Mouse (Mus musculus) kidney, postnatal 25 days (tissue): ENCODE results near the gene Gm12830.

Experiments
- DNase-seq, 2 experiments: peaks; one replicate each; pipeline ENCODE4 v3.0.0; 2021; ENCODE audit warnings: mixed read lengths in 2 of 2

The Gm12830 gene

DNA sequence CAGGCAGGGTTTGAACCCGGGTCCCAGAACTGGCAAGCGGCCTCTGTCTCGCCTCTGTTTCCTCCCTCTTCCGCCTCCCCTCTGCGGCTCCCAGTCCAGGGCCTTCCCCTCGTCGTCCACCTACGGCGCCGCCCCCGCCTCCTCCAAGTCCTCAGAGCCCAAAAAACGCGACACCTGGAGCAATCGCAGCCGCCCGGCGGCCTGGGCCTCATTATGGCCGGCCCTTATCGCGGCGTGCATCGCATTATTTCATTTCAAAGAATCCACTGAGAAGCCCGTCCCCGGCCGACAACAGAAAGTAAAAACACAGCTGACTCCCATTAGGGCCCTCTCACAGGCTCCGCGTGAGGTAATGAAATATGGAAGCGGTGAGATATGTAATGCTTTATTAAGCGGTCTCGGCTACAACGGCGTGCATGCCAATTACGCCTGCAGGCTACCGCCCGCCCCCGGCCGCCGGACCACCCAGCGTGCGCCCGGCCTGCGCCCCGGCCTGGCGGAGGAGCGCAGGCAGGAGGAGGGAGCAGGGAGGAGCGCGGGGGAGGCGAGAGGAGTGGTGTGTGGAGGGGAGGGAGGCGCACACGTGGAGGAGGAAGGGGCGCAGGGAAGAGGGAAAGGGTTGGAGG lies at the start of gene Gm12830:
Gene Gm12830 (plus strand): TSS at position 156 of the 626 bp plus-strand sequence.
- peak; percentile 42 to 49 for DNase-seq

DNA sequence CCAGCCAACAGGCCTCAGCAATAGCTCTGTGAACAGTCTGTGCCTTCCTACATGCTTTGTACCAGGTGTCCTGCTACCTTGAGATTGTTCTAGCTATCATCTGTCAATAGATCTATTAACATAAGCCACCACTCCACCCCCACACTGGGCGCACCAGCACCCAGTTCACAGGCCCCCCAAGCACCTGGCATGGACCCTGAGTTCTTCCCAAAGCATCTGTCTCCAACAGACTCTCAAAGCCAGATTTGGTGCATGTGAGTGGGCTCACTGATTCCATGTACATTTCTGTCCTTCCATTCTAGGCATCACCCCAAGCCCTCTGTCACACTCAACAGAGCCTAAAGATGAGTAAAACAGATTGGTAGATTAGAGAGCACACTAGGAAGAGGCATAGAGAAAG lies 48.2 kb upstream of the Gm12830 start:
- no peak for DNase-seq

DNA sequence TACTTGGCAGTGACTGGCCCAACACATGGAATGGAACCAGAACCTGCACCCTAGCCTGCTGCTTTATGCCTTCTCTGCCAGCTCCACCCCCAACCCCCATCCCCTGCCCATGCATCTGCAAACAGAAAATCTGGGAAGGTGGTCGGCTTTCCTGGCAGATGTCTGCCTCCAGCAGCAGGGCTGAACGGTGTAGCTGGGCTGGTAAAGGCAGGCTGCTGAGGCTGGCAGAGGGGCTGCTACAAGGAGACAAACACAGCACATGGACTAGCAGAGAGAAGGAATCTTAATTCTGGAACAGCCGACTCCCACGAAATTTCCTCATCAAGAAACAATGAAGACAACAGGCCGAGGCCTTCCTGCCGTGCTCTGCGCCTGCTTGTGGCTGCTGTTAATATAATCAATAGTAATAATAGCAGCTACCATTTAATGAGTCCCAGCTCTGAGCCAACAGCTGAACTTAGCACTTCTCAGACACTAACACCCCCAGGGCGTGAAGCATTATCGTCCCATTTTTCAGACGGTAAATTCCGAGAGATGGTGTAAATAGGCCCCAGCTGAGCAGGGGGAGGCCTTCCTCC lies 43.8 kb upstream of the Gm12830 start:
- DNase-seq, result no peak

DNA sequence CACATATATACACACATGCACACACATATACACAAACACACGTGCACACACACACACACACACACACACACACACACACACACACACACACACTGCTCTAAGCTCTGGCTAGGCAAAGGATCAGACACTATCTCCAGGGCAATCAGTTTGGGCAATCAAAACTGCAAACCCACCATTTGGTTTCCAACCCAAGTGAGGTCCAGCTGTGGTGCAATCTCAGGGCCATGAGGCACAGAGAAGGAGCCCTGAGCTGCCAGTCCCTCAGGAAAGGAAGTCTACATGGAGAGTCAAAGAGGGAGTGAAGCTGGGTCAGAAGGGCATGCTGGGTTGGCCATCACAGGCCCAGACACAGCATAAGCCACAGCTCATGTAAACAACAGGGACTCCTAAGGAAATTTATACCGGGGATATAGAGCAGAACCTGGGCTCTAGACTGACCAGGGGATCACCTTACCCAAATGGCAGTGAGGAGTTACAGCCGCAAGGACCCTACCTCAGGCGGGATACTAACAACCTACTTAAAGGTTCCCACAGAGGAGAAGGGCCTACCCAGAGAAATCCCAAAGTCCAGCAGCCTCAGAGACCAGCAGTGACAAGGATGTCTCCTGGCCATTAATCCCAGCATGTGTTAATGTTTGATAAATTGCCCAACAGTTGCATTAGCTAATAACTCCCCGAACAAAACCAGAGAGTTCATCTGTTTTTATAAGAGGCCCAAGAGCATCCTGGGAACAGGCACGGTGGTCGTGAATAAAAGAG lies 42.6 kb upstream of the Gm12830 start:
- no peak for DNase-seq

DNA sequence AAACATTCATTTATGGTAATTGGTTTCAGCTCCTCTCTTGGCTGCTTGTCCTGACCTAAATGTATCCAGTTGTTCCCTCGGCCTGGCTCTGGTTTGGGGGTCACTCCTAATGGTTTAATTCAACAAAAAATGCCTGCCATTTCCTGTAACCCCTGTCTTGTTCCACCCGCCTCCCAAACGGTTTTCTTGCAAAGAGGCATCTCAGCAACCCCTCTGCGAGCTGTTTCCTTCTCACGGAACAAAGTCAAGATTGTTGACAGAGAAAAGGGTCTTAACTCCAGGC lies 42.1 kb upstream of the Gm12830 start:
- peak in 1 of 2 experiments; percentile 6 for DNase-seq

DNA sequence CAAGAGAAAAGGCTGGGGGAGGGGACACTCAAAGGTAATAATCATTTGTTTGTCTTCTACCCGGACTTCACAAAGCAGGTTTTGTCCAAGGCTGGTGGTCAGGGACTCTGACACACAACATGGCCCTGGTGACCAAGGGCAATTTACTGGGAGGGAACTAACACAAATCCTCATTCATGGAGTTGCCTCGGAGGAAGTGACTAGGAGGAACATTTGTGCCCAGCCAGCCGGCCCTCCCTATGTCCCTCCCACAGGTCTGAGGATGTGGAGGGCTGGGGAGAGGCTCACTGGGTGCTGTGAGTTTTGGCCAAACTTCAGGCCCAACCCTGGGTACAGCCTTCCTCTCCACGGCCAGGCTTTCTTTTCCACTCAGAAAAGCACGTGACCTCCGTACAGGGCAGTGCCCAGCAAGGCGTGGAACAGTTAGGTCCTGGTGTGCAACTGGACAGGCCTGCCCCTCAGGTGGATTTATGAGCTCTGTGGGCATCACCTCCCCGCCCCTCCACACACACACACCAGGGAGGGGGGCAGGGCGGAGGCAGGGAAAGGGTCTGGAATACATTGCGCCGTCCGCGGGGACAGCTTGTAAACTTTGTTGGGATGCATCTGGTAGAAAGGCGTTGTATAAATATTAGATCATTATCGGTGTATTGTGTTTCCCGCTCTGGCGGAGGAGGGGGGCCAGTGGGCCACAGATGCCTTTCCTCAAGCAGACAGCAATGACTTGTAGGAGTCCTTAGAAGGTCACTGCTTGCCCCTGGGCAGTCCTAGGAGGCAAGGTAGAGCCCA lies 41.6 kb upstream of the Gm12830 start:
- peak; percentile 18 to 47 for DNase-seq

DNA sequence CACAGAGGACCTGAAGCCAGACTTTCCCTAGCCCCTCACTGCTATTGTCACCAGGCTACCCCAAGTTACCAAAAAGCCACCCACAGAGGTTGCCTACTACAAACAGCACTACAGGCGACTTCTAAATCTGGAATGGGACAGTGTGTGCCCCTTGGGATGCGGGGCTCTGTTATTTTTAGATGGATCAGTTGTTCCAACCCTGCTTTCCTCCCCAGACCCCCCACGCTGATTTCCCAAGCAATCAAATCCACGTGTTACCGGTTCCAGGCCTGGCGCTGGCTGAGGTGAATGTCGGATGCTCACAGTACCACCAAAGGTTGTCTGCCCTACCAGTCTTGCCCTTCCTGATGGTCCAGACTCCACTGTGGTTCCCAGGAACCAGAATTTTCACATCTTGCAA lies 38.7 kb upstream of the Gm12830 start:
- no peak for DNase-seq

DNA sequence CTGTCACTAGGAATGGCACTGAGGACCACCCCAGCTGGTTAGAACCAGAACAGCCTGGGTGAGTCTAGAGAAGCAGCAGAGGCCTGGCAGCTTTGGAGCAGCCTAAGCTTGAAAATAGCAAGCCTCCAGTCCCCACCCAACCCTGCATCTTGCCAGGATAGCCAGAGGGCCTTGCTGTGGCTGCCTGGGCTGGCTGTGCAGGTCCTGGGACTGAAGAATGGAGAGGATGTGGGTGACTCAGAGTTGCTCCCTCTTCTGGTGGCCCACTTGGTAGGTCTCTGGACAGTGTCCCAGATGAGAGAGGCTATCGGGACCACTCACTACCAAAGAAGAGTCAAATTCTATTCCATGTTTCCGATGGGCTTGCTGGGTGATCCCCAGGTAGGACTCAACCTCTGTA lies 36.8 kb upstream of the Gm12830 start:
- DNase-seq, result peak in 1 of 2 experiments; percentile 21

DNA sequence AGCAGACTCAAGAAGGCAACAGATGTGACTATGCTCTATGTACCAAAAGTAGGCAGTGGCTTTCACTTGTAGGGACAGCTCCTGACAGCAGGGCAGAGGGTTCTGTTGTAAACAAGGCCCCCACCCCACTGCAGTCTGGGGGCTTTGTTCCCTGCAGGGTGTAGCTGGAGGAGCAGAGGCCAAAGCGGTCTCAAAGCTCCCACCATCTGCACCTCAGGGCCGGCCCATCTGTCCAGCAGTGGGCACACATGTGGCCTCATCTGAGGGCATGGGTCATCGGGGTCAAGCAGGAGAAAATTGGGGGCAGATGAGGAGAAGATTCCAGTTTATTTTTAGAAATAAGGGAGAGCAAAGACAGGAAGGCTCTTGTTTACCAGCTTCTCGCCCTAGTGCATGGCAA lies 32.7 kb upstream of the Gm12830 start:
- no peak for DNase-seq

DNA sequence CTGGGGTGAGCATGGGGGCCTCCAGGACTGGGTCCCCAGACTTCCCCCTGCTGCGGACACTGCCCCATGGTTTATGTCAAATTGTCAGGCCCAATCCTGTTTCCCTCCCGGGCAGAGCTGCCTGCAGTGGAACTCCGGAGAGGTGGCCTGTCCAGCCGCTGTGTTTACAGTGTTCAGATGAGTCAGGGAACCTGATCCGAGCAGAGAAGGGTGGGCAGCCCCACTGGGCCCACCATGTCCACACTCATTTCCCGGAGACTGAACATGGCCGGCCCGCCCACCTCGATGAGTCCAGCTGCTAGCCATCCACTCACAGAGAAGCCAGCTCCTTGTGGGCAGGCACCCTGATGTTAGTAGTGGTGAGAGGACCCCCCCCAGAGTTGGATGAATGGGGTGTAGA lies 29.9 kb upstream of the Gm12830 start:
- no peak for DNase-seq

DNA sequence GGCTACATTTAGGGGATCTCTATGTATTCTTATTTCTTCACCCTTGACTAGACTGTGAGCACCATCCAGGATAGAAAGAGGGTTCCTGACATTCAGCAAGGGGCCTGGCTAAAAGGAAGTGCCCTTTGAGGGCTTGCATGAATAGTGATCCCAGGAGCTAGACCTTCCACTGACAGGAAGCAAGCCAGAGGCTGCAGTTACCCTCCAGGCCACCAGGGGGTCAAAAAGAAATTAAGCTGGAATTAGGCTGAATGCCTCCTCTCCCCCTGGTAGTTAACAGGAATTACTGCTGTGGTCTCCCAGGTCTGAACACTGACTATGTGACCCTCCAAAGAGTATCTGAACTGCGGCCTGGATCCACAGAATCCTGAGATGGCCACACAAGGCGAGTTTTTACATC lies 27.7 kb upstream of the Gm12830 start:
- no peak for DNase-seq

DNA sequence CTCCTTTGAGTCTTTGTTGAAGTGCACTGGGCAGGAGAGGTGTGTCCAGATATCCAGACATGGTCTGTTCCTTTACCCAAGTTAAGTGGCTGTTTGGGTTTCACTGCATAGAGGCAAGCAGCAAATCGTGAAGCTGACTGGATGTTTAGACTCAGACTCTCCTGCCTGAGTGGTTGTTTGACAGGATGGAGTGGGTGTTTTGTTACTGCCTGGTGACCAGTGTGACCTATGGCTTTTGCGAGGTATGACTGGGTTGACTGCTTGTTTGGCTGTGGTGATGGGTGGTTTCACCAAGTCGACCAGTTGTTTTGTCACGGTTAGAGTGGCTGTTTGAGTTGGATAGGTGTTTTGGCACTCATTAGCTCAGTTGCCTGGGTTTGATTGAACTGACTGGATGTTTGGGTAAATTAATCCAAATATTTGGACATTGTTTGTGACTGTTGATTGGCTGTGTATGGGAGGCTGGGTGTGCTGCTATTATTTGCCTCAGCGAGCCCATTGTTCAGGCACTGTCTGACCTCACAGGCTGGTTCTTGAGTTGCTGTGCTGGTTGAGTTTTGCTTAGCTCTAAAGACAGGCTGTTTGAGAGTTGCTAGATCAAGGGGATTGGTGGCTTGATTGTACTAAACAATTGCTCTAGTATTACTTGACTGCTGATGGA lies 24.1 kb upstream of the Gm12830 start:
- no peak for DNase-seq

DNA sequence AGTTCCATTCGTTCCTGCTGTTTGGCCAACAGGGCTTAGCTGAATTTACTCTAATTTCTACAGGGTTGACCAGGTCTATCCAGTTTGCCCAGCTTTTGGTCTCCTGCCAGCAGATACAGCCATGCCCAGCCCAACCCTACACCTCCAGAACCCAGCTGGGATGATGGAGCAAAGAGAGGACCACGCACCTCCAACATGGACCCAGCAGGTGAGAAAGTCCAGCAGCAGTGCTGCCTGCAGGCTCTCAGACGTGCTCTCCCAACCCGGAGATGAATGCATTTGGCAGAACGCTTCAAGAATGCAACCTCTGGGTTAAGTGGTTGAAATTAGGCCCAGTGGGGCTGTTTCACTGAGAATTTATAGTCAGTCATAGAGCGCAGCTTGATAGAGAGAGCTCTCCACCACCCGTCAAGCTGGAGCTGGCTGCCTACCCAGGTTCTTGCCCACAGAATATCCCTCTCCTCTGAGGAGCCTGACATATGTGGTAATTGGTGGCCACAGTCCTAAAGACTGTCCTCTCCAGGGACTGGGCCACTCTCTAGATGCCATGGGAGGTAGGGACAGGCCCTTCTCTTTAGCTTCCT lies 23.4 kb upstream of the Gm12830 start:
- DNase-seq, result peak; percentile 41 to 58

DNA sequence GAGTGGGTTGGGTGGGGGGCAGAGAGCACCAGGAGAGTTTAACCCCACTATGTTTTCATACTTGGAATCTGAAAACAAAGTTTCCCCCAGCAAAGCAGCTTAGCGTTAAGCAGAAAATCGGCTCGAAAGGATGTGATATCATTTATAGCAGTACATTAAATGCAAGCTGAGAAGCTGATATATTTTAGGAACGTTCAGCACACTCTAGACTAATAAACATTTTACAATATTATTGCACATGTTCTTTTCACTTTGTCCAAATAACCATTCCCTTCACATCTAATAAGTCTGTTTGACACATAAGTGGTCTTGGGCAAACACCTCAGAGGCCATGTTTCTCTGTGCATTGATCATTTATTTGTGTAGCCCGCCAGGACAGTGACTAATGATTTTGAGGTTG lies 17.4 kb upstream of the Gm12830 start:
- DNase-seq, result no peak

DNA sequence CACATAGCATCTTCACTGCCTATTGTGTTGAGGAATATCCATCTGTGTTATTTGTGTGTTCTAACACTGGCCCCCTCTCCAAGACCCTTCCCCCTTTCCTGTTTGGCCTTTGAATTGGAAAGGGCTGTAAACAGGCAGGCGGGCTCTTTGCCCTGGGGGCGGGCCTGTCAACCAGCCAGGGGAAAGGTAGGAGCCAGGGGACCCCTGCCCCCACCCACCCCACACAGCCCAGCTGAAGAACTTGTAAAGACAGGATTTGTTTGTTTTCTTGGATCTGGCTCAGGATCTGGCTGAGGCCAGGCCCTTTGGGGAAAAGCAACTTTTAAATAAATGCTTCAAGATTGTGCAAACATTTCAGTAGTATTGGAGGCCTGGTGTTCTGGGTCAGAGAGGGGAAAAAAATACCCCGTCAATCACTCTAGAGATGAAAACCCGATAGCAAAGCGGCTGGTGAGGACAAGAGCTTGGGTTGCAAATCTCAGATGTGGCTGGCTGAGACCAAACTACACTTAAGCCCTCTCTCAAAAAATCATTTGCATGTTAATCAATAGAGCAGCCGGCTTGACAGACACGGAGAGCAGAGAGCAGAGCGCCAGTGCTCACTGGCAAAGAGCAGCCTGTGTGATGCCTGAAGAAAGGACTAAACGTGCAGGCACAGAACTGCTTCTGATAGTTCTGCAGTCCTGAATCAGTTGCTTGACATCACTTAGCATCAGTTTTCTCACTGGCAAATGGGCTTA lies 2.4 kb upstream of the Gm12830 start:
- peak in 1 of 2 experiments; percentile 13 for DNase-seq

DNA sequence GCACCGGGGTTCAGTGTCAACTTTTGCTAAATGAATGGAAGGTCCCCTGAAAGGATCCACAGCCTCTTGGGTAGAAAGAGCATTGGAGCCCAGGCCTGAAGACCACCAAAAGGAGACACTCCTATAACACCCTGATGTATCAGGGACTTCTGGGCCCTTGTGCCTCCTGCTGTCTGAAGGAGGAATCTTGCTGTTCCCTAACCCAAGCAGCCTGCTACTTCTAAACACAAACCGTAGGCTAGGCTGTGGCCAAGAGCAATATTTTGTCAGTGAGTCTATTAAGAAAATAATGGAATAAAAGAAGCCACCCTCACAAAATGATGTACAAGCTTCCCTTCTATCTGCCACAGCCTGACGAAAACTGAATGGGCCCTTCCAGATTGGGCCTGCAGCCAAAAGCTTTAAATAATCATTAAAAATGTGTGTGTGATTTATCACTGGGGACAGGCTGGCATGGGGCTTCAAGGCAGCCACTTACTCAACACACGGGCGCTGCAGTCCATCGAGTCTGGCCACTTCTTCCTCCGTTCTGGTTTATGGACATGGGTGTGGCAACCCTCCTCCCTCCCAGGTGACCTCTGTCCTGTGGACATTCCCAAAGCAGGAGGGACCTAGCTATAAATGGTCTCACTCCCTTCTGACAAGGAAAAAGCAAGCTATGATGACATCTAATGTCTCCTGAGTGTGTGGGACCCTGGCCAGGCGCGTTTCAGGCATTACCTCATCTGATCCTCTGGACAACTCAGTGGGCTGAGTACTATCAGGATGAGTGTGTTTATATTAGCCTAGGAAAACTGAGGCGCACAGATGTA lies 13.5 kb downstream of the Gm12830 start:
- no peak for DNase-seq

DNA sequence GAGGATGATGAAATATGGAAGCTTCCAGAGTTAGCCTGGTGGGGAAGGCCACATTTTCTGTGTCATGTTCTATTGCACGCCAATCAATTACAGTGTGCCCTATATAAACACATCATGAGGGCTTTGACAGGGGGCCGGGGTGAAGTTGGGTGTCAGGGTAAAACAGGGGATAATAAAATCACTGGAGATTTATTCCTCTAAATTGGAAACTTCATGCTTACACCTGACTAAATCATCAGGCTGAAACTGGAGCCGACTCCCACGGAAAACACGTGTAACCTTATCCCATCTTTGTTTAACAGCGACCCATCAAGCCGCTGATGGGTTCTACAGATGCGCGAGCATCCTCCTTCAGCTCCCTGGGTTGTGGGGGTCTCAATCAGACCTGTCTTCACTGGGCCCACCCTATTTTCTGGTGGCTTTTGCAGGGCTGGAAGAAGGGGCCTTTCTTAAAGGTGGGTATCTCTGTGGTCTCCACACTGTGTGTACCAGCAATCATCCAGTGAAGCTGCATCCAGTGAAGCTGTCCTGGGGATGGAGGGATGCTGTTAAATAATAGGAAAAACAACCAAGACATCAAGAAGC lies 19.9 kb downstream of the Gm12830 start:
- DNase-seq, result no peak

DNA sequence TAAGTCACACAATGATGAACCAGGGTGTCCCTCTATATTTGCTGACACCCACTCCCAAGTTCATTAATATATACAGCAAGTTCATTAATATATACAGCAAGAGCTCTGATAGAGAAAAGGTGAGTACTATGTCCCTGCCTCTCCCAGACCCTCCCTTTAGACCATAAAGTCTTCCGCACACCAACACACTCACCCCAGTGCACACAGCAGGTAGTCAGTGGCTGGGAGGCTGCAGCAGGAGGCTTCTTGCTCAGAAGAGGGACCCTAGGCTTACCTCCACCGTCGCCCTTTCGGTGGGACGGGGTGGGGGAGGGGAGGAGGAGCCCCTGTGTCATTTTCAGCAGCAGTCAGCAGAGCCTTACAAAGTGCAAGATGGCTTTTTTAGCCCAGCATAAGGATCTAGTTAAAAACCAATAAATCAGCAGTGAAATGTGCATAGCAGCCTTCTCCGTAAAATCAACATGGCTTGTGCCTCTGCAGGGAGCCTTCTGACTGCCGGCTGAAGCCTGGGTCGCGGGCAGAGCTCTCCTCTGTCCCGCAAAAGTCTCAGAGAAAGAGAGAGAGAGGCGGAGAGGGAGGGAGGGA lies 20.9 kb downstream of the Gm12830 start:
- no peak for DNase-seq

DNA sequence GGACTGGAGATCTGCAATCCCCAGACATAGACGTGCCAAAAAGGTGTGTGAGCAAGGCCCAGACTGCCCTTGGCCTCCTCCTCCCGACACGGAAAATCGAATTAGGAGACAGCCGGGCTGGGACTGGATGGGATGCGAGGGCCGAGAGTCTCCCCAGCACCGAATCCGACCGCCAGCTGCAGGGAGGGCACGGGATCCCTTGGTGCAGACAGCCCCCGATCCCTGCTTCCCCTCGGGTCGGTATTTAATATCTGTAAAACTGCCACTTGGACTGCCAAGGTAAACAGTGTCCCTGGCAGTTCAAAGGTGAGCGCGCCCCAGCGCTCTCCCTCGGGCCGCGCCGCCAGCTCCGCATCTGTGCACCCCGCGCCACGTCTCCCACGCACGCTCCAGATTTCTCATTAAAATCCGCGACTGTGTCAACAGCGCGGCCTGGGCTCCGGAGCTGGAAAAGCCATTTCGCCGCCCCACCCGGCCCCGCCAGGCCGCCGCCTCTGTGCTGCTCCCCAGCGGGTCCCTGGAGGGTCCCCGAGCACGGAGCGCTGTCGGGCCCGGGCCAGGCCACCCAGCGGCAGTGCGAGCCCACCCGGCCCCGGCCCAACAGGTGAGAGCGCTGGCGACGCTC lies 21.7 kb downstream of the Gm12830 start:
- peak in 1 of 2 experiments; percentile 8 for DNase-seq

DNA sequence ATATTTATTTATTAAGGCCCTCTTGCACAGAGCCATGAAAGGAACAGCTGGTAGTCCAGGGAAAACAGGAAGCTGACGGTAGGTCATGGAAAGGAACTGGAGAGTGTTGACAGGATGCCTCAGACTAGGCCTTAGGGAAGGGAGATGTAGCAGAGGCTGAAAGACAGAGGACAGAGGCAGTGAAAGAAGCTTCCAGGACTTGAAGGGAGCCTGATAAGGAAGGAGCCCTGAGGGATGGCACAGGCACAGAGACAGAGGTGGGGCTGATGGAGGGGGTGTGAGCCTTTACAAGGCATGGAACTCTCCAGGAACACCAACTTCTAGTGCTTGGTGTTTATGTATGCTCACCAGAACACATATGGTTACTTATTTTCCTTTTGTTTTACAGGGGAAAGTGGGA lies 23.1 kb downstream of the Gm12830 start:
- DNase-seq, result no peak
